Mouse (Mus musculus) erythroblast, adult 5-6 weeks (primary cell): ENCODE data around the gene Inpp5k. TPM values are rescaled to one million over a fixed set of nuclear protein-coding genes. Genes with fewer than 3 reads are reported as not detected.

Source experiments
- ATAC-seq: replicated peaks from 2 replicates; pipeline ENCODE4 v1.8.0; 2016; ENCODE audit warnings: moderate number of reproducible peaks, mild to moderate bottlenecking, moderate TSS enrichment, inconsistent platforms; ENCODE audit not compliant: poor library complexity, low FRiP score, severe bottlenecking
- total RNA-seq, 2 experiments: library from RNA; stranded (forward) in 1 of 2; stranded (reverse) in 1 of 2; fragments of 150-400 nt in 1 of 2; fragments of 200-764, 138-1000 nt in 1 of 2; gene quantifications; 2 replicates each; pipeline versions ENCODE4 v1.2.3 to v1.2.4; 2015 to 2017; ENCODE audit warnings: low replicate concordance in 2 of 2

Inpp5k gene
- total RNA-seq, 2 experiments from 2014 or later = 73.2 to 78.4 TPM

DNA sequence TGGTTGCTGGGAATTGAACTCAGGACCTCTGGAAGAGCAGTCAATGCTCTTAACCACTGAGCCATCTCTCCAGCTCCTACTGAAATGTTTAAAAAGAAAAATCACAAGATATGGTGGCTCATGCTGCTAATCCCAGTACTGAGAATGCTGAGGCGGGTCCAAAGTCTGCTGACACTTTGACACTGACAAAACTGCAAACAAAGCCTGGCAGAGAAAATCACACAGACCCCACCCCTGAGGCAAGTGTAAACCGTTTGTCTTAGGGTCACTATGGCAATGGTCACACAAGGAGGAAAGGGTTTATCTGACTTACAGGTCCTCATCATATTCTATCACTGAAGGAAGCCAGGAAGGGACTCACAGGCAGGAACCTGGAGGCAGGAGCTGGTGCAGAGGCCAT is 15.2 kb upstream of the Inpp5k start:
- no peak for ATAC-seq

DNA sequence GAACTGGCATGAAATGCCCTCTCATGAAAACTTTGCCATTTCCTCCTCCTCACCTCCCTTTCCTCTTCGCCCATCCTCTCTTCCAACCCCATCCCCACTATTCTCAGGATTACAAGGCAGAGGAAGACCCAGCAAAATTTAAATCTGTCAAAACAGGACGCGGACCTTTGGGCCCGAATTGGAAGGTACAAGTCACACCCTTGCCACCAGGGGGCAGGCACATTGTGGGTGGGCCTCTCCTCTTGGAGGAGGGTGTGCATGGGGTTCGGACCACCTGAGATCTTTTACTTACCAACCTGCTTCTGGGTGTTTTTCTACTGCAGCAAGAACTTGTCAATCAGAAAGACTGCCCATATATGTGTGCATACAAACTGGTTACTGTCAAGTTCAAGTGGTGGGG is 11.7 kb upstream of the Inpp5k start:
- peak; percentile 64 for ATAC-seq

DNA sequence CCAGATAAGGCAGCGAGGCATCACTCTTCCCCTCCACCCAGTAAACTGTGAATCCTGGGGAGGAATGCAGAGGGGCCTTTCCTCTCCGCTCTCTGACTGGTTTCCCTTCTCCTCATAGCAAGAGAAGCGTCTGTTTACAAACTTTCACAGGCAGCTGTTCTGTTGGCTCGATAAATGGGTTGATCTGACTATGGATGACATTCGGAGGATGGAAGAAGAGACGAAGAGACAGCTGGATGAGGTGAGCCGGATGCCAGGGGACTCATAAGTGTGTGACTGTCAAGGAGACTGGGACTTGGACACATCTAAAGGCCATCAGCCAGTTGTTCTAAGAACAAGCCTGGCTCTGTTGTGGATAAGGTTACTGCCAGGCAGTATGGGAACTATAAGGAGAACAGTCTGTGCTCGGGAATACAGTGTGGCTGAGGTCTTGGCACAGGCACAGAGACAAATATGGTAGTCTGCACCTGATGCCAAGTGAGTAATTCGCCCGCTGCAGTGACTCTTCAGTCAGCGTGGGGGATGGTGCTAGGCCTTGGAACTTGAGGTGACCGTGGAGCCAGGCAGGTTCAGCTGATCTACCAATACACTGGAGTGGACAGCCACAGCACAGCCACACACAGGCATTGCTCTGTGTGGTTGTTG is 10.5 kb upstream of the Inpp5k start:
- ATAC-seq = no peak

DNA sequence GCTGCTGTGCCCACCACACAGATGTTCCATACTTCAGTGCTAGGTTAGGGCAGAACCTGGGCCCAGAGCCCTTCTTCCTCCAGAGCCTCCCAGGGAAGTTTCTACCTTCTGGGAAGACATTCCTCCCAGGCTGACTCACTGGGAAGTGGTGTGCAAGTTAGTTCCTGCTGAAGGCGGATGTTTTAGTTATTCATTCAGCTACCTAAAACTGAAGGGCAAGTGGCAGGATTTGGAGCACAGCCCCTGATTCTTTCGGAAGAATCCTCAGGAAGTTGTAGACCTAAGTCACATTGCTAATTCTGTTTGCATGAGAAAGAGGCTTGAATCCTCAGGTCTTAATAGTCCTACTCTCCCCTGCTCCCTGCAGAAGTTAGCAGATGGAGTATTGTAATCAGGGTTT is 9.4 kb upstream of the Inpp5k start:
- ATAC-seq = no peak

DNA sequence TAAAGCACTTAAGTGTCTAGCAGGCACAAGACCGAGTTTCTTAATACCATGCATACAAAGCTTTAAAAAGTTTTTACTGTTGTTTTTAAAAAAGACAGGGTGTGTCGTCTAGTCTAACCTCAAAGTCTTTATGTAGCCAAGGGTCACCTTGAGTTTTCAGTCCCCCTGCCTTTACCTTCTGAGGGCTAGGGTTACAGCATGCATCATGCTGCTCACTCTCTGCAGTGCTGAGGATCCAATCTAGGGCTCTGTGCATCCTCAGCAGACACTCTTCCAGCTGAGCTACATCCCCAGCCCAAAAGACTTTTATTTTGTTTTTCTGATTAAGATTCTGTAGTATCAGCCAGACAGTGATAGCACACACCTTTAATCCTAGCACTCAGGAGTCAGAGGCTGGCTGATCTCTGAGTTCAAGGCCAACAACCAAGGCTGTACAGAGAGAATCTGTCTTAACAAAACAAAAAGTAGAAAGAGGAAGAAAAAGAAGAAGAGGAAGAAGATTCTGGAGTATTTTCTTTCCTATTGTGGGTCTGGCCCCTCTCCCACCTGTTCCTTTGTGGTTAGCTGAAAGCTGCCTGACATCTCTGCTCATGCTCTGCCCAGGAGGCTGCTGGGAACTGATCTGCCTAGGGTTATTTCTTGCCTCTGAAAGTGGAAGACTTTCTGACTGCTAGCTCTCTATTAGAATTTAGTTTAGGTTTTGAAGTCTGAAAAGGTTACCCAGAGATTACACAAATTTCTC is 8.0 kb upstream of the Inpp5k start:
- ATAC-seq = no peak

DNA sequence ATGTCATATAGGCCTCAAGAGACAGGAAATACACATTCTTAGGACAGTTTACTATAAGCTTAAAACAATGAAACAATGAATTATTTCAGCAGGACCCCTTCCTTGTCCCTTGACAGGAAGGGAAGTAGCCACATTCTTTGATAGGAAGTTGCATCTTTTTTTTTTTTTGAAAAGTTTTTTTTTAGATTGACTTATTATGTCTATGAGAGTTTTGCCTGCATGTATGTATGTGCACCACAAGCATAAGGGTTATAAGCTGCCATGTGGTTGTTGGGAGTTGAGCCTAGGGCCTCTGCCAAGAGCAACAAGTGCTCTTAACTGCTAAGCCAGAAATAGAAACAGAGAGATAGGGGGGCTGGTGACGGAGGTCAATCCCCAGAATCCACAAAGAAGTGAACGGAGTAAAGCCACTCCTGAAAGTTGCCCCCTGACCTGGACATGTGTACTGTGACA is 6.7 kb upstream of the Inpp5k start:
- no peak for ATAC-seq

DNA sequence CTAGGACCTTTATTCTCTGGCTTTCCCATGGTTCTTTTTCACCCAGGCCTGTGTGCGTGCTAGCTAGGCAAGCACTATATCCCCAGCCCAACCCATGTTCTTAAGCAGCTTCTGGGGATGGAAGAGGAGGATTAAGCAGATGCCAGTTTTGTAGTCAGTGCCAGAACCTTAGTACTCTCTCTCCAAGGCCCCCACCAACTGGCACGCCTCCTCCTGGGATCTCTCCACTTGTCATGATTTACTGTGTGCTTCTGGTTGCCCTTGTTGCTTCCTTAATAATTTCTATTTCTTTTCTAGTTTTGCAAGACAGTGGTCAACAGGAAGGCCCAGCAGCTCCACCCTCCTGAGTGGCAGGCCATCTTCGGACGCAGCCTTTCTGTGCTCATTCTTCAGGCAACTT is 5.0 kb upstream of the Inpp5k start:
- ATAC-seq = no peak

DNA sequence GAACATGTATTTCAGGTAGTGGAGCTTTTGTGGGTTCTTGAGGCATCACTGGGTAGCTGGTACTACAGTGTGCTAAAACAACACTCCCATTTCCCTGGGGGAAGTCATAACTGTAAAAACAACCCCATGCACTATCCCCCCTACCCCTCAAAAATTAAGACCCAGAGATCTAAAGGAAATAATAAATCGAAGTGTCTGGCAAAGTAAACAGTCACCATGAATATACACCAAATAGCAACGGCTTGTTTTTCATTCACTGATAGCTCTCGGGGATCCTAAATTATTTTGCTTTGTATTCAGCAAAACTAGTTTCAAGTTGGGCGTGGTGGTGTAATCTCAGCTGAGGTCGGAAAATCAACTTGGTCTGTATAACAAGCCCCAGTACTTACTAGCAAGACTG is 690 bp upstream of the Inpp5k start:
- ATAC-seq = no peak

DNA sequence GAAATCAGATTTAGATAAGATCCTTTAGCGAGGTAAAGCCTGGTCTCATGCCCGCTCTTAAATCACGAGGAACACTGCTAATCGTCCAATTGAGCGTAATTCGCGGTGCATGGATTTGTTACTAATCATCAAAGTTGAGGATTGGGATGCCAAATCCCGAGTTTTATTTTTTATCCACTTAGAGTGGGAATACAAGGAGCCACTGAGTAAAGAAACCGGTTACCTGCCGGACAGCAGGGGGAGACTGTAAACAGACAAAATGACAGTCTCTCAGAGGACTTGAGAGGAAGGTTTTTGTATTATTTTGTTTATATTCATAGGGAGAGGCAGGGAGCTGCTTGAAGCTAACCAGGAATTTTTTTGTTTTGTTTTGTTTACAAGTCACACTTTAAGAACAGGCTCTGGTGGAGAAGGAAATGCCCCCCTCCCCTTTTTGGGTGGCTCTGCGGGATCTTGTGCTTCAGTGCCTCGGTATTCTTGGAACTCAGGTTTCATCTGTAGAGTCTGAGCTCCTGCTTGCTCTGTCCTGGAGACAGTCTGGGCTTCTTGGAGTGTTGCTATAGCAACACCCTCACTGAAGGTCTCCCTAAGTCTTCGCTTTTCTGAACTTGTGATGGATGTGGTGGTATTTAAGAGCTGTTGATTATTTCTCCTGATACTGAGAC is 905 bp downstream of the Inpp5k start:
- ATAC-seq = no peak

DNA sequence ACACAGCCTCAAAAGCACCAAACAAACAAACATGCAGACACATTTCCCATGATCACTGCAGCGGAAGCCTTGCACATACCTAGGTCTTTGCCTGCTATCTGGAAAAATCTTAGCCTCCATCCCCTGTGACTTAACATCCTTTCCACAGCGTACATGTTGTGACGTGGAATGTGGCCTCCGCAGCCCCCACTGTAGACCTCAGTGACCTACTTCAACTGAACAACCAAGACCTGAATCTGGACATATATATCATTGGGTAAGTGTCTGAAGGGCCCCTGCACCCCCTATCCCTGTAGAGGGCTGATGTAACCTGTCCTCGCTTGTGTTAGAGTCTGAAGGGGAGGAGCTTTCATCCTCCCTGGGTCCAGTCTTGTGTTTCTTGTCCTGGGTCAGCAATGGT is 2.1 kb downstream of the Inpp5k start:
- no peak for ATAC-seq

DNA sequence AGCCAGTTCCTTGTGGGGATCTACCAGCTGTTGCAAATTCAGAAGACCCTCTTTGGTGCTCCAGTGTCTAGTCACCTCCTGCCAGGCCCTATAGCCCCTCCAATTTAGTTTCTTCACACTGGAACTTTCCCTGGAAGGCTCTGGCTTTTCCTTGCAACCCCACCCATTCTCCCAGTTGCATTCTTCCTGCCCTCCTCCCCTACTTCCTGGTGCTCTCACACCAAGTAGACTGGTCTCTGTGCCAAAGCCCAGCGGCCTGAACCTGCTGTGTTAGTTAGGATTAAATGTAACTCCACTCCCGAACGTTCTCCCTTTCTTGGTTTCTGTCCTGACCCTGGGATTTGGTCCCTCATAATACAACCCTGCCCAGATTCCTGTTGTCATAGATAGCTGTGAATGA is 4.0 kb downstream of the Inpp5k start:
- ATAC-seq = no peak

DNA sequence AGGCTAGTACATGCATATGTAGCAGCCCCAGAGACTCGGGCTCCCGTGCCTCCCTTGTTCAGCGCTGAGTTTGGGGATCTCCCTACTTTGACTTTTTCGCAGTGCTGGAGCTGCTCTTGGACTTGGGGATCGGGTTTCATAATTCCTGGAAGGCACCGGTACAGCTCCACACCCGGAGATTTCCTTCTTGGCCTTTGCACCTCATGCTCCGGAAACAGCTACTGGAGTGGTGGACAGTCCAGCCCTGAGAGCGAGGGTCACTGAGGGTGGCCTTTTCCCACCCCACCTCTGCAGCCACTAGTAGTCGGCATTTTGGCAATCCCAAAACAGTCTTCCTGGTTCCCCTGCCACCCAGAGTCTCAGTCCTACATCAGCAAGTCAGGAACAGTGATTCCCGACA is 4.5 kb downstream of the Inpp5k start:
- no peak for ATAC-seq

DNA sequence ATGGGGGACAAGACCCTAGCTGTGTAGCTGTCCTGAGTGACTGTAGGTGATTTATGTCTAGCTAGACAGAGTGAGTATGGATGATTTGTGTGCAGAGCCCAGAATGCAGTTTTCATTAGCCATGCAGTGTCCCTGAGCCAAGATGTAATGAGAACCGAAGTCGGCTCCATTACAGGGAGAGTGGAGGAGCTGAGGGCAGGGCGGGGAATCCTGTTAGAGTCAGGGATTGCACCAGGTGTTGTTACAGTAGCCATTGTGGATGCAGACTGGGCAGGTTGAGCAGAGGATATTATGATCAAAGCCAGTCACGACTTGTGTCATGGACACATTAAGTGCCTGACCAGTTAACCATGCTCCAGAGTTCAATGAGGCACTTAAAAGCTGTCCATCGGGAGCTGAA is 12.5 kb downstream of the Inpp5k start:
- ATAC-seq = no peak

DNA sequence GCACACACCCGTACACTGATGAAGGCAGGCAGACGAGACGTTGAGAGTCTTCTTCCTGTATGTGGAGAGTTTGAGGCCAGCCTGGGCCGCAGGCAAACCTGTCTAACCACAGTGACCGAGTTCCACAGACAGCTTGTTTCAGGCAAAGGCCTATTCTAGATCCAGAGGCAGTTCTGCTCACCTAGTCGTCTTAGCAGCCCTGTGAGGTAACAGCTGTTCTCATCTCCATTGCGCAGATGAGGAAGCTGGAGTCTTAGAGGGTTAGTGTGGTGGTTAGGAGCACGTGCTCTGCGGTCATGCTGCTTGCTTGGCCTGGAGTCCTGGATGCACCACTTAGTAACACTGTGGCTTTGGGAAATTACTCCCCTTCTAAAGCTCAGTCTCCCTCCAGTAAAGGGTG is 13.9 kb downstream of the Inpp5k start:
- ATAC-seq = no peak

DNA sequence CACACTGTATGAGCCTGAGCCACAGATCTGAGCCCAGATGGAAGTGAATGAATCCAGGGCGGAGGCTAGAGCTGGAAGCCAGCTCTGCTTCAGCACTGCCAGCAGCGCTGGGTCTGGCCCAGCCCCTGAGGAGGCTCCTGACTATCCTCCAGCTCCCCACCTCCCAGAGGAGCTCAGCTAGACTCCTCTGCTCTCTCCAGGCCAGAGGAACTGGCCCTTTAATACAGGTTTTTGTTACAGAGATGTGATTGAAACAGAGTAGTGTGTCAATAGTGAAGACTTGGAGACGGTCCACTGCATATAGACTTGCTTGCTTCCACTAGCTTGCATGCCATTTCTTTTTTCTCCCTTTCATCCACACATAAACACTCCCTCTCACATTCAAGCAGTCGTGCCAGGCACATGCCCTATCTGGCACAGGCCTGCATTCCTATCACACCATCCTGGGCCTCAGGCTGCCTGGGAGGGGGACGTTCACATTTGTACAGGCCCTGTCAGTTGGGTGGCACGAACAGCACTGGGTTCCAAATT is 17.0 kb downstream of the Inpp5k start:
- ATAC-seq = no peak

DNA sequence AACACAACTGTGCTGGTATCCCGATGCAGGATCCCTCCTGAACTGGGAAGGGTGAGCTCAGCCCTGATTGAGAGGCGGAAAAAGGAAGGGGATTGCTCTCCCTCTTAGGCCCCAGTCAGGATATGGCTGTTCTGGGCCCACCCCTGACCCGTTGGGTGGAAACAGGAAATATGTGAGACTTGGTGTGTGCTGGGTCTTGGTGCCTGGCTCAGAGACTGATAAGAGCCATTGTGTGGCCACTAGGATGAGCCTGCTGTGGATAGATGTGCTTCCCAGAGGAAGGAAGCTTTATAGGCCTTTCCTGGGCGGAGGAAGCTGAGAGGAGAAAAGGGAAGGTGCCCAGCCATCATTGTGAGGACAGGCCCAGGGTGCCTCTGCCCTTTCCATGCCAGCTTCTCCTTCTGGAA is 18.4 kb downstream of the Inpp5k start:
- ATAC-seq = no peak

DNA sequence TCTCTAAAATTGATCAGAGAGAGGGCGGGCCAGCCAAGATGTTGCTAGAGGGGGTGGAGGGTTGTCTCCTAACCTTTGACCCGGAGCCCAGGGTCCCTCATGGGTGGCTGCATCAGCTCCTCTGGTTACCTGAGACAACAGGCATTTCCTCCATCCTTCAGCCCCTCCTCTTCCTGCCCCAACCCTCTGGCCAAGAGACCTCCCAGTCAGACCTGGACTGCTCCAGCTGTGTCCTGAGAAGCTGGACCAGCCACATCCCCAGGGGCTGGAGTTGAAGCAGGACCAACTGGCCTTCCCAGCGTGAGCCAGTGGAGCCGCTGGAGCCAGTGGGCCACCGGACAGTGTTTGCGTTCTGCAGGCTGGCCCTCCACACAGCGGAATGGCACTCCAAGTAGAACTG is 19.5 kb downstream of the Inpp5k start, which contains the start of gene Myo1c:
TSS of gene Myo1c (plus strand) at position 194 of the 400 bp plus-strand sequence.
- no peak for ATAC-seq

DNA sequence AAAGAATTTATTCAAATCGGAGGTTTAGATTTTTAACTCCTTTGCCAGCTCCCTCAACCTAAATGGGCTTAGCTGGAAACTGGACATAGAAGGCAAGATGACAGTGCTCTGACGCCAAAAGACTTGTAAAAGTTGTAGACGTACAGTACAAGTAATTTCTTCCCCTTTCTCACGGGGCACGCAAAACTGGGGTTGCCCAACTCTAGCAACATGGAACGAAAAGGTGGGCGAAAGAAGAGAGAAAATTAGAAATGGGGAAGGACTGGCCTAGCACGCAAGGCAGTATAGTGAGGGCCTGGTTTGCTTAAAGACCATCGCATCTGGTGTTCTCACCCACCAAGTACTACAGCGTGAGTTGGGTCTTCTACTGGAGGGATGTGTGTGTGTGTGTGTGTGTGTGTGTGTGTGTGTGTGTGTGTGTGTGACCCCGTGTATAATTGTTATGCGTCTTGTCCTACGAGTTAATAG is 20.2 kb downstream of the Inpp5k start:
- no peak for ATAC-seq

DNA sequence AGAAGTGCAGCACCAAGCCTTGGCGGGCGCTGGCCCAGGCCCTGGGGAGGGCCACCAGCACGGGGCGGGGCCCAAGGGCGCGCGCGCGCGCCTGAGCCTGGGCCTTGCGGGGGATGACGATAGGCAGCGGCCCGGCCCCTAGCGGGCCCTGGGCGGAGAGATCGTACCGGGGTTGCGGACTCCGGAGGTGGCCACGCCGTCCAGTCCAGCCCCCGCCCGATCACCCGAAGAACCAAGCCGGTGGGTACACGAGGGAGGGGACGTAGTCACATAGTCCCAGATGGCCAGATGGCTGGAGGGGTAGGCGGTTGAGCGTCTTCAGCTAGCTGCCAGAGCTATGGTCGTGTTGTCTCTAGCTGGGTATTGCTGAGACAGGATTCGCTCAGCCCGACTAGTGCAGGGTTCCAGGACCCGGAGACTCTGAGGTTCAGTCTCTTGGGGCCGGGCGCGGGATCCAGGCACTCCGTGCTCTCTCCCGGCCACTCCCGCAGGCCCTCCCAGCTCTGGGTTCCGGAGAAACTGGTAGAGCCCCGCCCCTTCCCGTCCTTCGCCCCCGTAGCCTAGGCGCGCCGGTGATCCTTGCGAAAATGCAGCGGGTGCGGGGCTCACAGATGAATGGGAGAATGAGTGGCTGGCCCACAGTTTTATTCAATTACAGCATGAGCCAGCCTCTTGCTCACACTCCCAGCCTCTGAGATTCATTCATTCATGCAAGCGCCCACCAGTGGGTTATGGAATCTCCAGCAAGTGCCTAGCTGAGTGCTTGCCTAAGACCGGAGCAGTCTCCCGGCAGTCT is 20.8 kb downstream of the Inpp5k start:
- peak; percentile 64 for ATAC-seq
